In genomic region chr2:157468130-157468796, GRCm38 (mm10) we compare ENCODE assay signal across 10 mouse cellular contexts. TPM values are rescaled to one million over a fixed set of nuclear protein-coding genes. Genes with fewer than 3 reads are reported as not detected.
DNase-seq lines count a peak whose midpoint lies in the region; ATAC-seq and TF ChIP-seq lines count a peak whose summit lies in the region.
"Had no signal": no experiment of that assay in that cellular context is flagged by ENCODE, and none has a peak within 500 bp of the region (broad histone marks: within the 10 kb centered on the region; RNA-seq: fewer than 3 reads in every experiment).

No protein-coding gene starts in this region.

- H3K27me3 ChIP-seq in kidney, adult 2 months (replicated peaks; ENCODE audit: control insufficient read depth, insufficient read depth, low read length): no peaks in the 10 kb centered on the region
- H3K27me3 ChIP-seq in kidney, embryonic 15.5 days: no peaks in the 10 kb centered on the region
- no peaks in the 10 kb centered on the region for H3K27me3 ChIP-seq in E14TG2a.4 (ENCODE audit: insufficient read depth, low read length)
- H3K27me3 ChIP-seq in intestine, embryonic 16.5 days (replicated peaks; ENCODE audit: control insufficient read depth, insufficient read depth, low read length): no peaks in the 10 kb centered on the region
- H3K27me3 ChIP-seq: liver, embryonic 13.5 days had no signal

- no peak overlapping the region for H3K27ac ChIP-seq in kidney, adult 2 months (ENCODE audit: insufficient read depth, low read depth, low read length)
- H3K27ac ChIP-seq in kidney, embryonic 15.5 days: no peak overlapping the region
- no peak overlapping the region for H3K27ac ChIP-seq in bone marrow macrophage, adult 2 months (ENCODE audit: insufficient read depth, low read depth, low read length)
- no peak overlapping the region for H3K27ac ChIP-seq in olfactory bulb, adult 2 months (ENCODE audit: insufficient read depth, low read depth, low read length)
- no peak overlapping the region for H3K27ac ChIP-seq in intestine, embryonic 16.5 days (ENCODE audit: low read length)
- H3K27ac ChIP-seq: heart, embryonic 10.5 days; liver, embryonic 13.5 days had no signal

- H3K4me3 ChIP-seq in kidney, adult 2 months (ENCODE audit: insufficient read depth, low read depth, low read length): no peak overlapping the region
- H3K4me3 ChIP-seq in kidney, embryonic 15.5 days (replicated peaks): no peak overlapping the region
- H3K4me3 ChIP-seq in E14TG2a.4 (replicated peaks; ENCODE audit: low read length): peak overlapping the region; percentile 69; the same call in 1 of the 2 replicates
- H3K4me3 ChIP-seq in bone marrow macrophage, adult 2 months (ENCODE audit: insufficient read depth, low read length): no peak overlapping the region
- no peak overlapping the region for H3K4me3 ChIP-seq in olfactory bulb, adult 2 months (ENCODE audit: insufficient read depth, low read depth, low read length)
- no peak overlapping the region for H3K4me3 ChIP-seq in intestine, embryonic 16.5 days (ENCODE audit: low read length)
- H3K4me3 ChIP-seq: heart, embryonic 10.5 days; liver, embryonic 13.5 days had no signal

- no peak for ATAC-seq in kidney, embryonic 15.5 days (replicated peaks; ENCODE audit: low FRiP score)
- no peak for ATAC-seq in intestine, embryonic 16.5 days
- ATAC-seq in monocyte, adult 5-6 weeks (replicated peaks; ENCODE audit: insufficient number of reproducible peaks, low FRiP score, low TSS enrichment, poor library complexity, severe bottlenecking): no peak

- H3K4me1 ChIP-seq in kidney, adult 2 months (ENCODE audit: control insufficient read depth, insufficient read depth, low read length): no peaks in the 10 kb centered on the region
- peaks cover 49% of the 10 kb centered on the region for H3K4me1 ChIP-seq in kidney, embryonic 15.5 days
- peaks cover 94% of the 10 kb centered on the region for H3K4me1 ChIP-seq in E14TG2a.4 (replicated peaks; ENCODE audit: low read depth, low read length)
- no peaks in the 10 kb centered on the region for H3K4me1 ChIP-seq in bone marrow macrophage, adult 2 months (ENCODE audit: control insufficient read depth, insufficient read depth, low read length)
- H3K4me1 ChIP-seq in olfactory bulb, adult 2 months (ENCODE audit: control insufficient read depth, insufficient read depth, low read length): peaks cover 48% of the 10 kb centered on the region
- peaks cover 34% of the 10 kb centered on the region for H3K4me1 ChIP-seq in intestine, embryonic 16.5 days (ENCODE audit: control insufficient read depth, insufficient read depth, low read length)

- H3K4me2 ChIP-seq in kidney, embryonic 15.5 days: no peak overlapping the region
- no peak overlapping the region for H3K4me2 ChIP-seq in intestine, embryonic 16.5 days (ENCODE audit: low read depth, low read length)
- H3K4me2 ChIP-seq: liver, embryonic 13.5 days had no signal

- peak; percentile 63 for TF ChIP-seq CTCF in kidney, adult 2 months (conservative IDR thresholded peaks at IDR 0.05; ENCODE audit: insufficient read depth, insufficient read length, low read depth, low read length)
- peak; percentile 76 for TF ChIP-seq CTCF in E14TG2a.4 (conservative IDR thresholded peaks at IDR 0.05; ENCODE audit: low read length)
- peak; percentile 47; the same call in 1 of the 2 replicates for TF ChIP-seq CTCF in bone marrow macrophage, adult 2 months (IDR thresholded peaks at IDR 0.05; ENCODE audit: low read depth, low read length)
- peak; percentile 54; the same call in 1 of the 2 replicates for TF ChIP-seq CTCF in olfactory bulb, adult 2 months (IDR thresholded peaks at IDR 0.05; ENCODE audit: insufficient read depth, low read depth, low read length)

- 72% methylated on average over 8 of the region's 8 CpGs for WGBS in kidney, adult 2 months
- WGBS in kidney, embryonic 15.5 days: 72% methylated on average over 8 of the region's 8 CpGs
- WGBS in olfactory bulb, adult 2 months: 74% methylated on average over 8 of the region's 8 CpGs
- WGBS in intestine, embryonic 16.5 days: 62% methylated on average over 8 of the region's 8 CpGs

- no peaks in the 10 kb centered on the region for H3K36me3 ChIP-seq in kidney, adult 2 months (ENCODE audit: control insufficient read depth, insufficient read depth, low read length)
- H3K36me3 ChIP-seq in kidney, embryonic 15.5 days: peaks cover 61% of the 10 kb centered on the region
- peaks cover 85% of the 10 kb centered on the region for H3K36me3 ChIP-seq in E14TG2a.4 (ENCODE audit: insufficient read depth, low read length)
- peaks cover 12% of the 10 kb centered on the region for H3K36me3 ChIP-seq in intestine, embryonic 16.5 days (ENCODE audit: control insufficient read depth, insufficient read depth, low read length)
- H3K36me3 ChIP-seq: liver, embryonic 13.5 days had no signal

- H3K9ac ChIP-seq in kidney, embryonic 15.5 days: no peak overlapping the region
- H3K9ac ChIP-seq in intestine, embryonic 16.5 days (ENCODE audit: low read depth, low read length): no peak overlapping the region
- H3K9ac ChIP-seq: liver, embryonic 13.5 days had no signal

- peak; percentile 46 for DNase-seq in kidney, adult 2 months
- DNase-seq in gastrocnemius, postnatal 10 days: no peak
- DNase-seq: liver, embryonic 13.5 days had no signal

- no peaks in the 10 kb centered on the region for H3K9me3 ChIP-seq in kidney, embryonic 15.5 days (replicated peaks)
- H3K9me3 ChIP-seq in E14TG2a.4 (ENCODE audit: low read length): no peaks in the 10 kb centered on the region
- H3K9me3 ChIP-seq in intestine, embryonic 16.5 days (ENCODE audit: control insufficient read depth, low read length): no peaks in the 10 kb centered on the region
- H3K9me3 ChIP-seq: heart, embryonic 10.5 days; liver, embryonic 13.5 days had no signal

- no peak for TF ChIP-seq POLR2A in kidney, adult 2 months (IDR thresholded peaks at IDR 0.05; ENCODE audit: low read depth, low read length)
- TF ChIP-seq POLR2A in bone marrow macrophage, adult 2 months (IDR thresholded peaks at IDR 0.05; ENCODE audit: borderline replicate concordance, low read depth, low read length): no peak
- no peak for TF ChIP-seq POLR2A in olfactory bulb, adult 2 months (IDR thresholded peaks at IDR 0.05; ENCODE audit: insufficient read depth, low read depth, low read length)

RNA-seq across cellular contexts. Expression of gene Src, which starts 50.0 kb away (rescaled TPM):
- 31.8 and 33.9 TPM in 2 replicates for polyA plus RNA-seq in kidney, adult 2 months (2012; rRNA removed)
- polyA plus RNA-seq in kidney, embryonic 15.5 days (2015; fragmentation: Nextera tagmentation; extraction: Ambion mirVana): 17.6 and 18.2 TPM in 2 replicates
- 3.0 and 3.4 TPM in 2 replicates for polyA plus RNA-seq in bone marrow macrophage, adult 2 months (2012; ENCODE audit: insufficient read depth, insufficient read length, missing spikeins)
- not detected in 2 replicates for polyA plus RNA-seq in olfactory bulb, adult 2 months (2012; ENCODE audit: insufficient read depth, insufficient read length, low replicate concordance, missing spikeins)
- 10 to 100 TPM in 1 of 2 experiments, 1 to 10 TPM in 1; 6.8 to 11.2 TPM for total RNA-seq in gastrocnemius, postnatal 10 days (2021)
- 11.8 and 15.5 TPM in 2 replicates for polyA plus RNA-seq in intestine, embryonic 16.5 days (2015; fragmentation: Nextera tagmentation; extraction: Ambion mirVana)
- total RNA-seq in monocyte, adult 5-6 weeks (2017): 0.29 to 0.39 TPM (median 0.32 TPM) in 3 replicates
